Mouse (Mus musculus) liver (tissue): ENCODE data around the gene Gna15.

ENCODE experiments used
- DNase-seq: peaks from one replicate; pipeline ENCODE4 v3.0.0-alpha.2; 2020; ENCODE audit warnings: mixed read lengths

Gene Gna15

GRCm38 (mm10) chr10:81523142-81523541 lies 883 bp downstream of the Gna15 start:
- DNase-seq, result no peak

DNA sequence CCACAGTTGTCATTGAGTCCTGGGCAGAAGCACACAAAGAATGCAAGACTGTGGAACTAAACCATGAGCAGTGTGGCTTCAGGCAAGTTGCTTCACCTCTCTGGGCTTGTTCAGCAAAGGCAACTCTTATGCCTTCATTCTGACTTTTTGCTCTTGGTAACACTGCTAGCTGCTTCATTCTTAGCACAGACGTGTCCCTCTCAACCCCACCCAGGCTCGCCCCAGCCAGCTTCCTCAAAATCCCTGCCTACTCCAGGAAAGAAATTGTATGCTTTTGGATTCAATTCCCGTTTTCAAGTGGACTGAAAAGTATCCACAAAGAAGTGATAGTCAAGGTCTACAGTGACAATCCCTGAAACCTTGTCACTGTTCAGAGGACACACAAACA lies 4.1 kb downstream of the Gna15 start:
- no peak for DNase-seq

- DNase-seq, result peak; percentile 40
Observed at GRCm38 (mm10) chr10:81519227-81519977, 4.6 kb downstream of the Gna15 start.

- DNase-seq, result peak; percentile 76
Observed at GRCm38 (mm10) chr10:81518546-81518945, 5.5 kb downstream of the Gna15 start.

- DNase-seq, result no peak
Observed at GRCm38 (mm10) chr10:81517227-81517626, 6.8 kb downstream of the Gna15 start.

DNA sequence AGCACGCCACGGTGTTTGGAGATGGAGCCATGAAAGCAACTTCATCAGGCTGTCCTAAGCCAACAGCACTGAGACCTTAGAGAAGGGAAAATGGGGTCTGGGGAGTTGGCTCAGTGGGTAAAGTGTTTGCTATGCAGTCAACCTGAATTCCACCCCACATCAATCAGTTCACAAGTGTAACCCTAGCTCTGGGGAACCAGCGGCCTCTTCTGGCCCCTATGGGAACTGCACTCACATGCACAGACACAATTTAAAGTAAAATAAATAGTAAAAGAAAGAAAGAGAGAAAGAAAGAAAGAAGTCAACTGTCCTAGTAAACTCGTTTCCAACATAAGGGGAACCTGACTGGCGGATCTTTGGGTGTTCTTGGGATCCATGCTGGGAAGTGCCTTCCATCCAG lies 10.2 kb downstream of the Gna15 start:
- no peak for DNase-seq

DNA sequence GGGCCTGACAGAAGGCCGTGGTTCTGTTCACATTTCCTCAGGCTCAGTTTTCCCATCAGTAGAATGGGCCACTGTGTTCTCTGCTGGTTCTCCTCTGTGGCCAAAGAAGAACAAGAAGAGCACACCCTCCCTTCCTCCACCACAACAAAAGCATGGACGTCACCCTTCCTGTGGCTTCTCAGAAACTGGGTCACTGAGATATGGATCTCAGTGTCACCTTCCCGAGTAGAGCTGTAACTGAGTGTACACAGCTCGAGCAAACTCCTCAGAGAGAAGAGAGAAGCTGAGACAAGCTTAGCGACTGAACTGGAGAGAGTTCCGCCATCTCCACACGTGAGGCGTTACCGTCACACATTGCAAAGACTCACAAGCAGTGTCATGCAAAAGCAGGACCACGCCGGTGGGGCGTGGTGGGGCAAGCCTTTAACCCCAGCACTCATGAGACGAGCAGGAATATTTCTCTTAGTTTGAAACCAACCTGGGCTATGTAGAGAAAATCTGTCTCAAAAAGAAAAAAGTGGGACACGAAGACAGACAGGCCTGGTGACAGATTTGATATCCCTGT lies 13.7 kb downstream of the Gna15 start:
- DNase-seq, result no peak

- DNase-seq, result no peak
Observed at GRCm38 (mm10) chr10:81507691-81508489, 16.1 kb downstream of the Gna15 start.

DNA sequence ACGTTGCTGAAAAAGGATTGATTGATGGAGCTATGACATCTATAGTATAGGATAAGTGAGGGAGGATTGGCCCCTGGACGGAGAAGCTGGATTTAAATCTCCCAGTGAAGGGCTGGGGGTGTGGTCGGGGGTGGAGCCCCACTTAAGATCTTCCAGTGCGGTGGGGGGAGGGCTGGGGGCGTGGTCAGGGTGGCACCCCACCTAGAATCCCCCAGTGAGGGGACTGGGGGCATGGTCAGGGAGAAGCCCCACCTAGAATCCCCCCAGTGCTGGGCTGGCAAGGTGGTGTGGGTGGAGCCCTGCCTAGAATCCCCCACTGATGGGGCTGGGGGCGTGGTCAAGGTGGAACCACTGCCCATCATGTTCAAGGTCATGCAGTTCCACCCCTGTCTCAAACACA lies 16.9 kb downstream of the Gna15 start:
- DNase-seq, result no peak

DNA sequence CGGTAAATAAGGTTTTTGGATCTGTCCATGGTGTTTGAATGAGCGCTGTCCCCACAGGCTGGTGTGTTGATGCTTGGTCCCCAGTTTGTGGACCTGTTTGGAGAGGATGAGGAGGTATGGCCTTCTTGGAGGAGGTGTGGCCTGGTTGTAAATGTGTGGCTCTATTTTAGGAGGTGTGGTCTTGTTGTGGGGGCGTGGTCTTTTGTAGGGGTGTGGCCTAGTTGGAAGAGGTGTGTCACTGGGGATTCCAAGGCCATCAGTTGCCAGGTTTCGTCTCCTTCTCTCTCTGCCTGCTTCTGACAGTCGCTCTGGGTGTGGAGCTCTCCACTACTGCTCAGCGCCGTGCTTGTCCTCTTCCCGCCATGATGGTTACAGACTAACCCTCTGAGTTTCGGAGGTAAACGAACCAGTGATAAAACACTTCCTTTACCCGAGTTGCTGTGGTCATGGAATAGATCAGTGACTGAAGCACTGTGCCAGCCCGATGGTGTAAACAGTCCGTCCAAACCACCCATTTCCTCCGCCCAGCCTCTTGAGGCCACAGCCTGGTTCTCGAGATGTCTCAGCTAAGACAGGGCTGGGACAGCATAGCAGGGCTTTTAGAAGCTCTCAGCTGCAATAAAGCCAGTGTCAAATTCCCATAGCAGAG lies 18.9 kb downstream of the Gna15 start:
- DNase-seq, result peak; percentile 16

- DNase-seq, result peak; percentile 88
Observed at GRCm38 (mm10) chr10:81502658-81503057, 21.4 kb downstream of the Gna15 start.

- DNase-seq, result no peak
Observed at GRCm38 (mm10) chr10:81501863-81502262, 22.2 kb downstream of the Gna15 start.

- no peak for DNase-seq
Observed at GRCm38 (mm10) chr10:81500032-81500431, 24.0 kb downstream of the Gna15 start, which contains the start of gene S1pr4. Gene S1pr4 (minus strand): TSS chr10:81500132.

GRCm38 (mm10) chr10:81499250-81499901 lies 24.6 kb downstream of the Gna15 start:
- peak; percentile 58 for DNase-seq

GRCm38 (mm10) chr10:81498316-81499249 lies 25.4 kb downstream of the Gna15 start:
- no peak for DNase-seq

- peak; percentile 72 for DNase-seq
Observed at GRCm38 (mm10) chr10:81497401-81498270, 26.4 kb downstream of the Gna15 start.

DNA sequence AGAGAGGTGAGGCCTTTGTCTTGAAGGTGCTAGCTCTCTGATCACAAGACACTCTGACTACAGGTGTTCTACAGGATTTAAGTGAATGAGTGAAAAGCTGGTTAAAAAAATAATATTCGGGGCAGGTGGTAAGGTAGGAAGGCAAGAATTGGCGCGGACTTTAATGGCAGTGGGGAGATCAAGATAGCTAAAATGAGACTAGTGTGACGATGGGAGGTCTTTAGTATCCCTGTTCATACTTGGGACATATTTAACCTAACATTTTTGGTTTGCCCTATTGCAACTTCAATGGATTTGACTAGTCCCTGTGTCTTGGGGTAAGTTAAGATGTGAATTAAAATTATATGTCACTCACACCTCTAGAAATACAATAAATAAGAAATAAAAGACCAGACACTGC lies 27.1 kb downstream of the Gna15 start:
- DNase-seq, result no peak

GRCm38 (mm10) chr10:81496264-81496901 lies 27.6 kb downstream of the Gna15 start, which contains the start of gene Ncln:
Gene Ncln (minus strand): TSS chr10:81496392.
- DNase-seq, result peak; percentile 98

- no peak for DNase-seq
Observed at GRCm38 (mm10) chr10:81495616-81496263, 28.3 kb downstream of the Gna15 start.
